Mouse (Mus musculus) intestine, embryonic 16.5 days (tissue): ENCODE measurements around the gene Tdrd12. TPM values are rescaled to one million over a fixed set of nuclear protein-coding genes. Genes with fewer than 3 reads are reported as not detected.

ENCODE experiments used
- ATAC-seq: fragments of 200-750 bp; cut with Nextera tagmentation; 2 replicates; pipeline ENCODE4 v1.8.0; 2017; ENCODE audit warnings: moderate TSS enrichment, moderate library complexity
- H3K27ac ChIP-seq: fragments of 300-500 bp; sonication (generic); 2 replicates; pipeline ENCODE4 v1.5.1; 2014; ENCODE audit warnings: mild to moderate bottlenecking, low read length
- H3K27me3 ChIP-seq: fragments of 300-500 bp; sonication (generic); replicated peaks from 2 replicates; pipeline ENCODE4 v1.6.1; 2014; ENCODE audit warnings: low read length, control low read depth, mixed read lengths; ENCODE audit not compliant: control insufficient read depth, insufficient read depth
- H3K36me3 ChIP-seq: fragments of 300-500 bp; sonication (generic); 2 replicates; pipeline ENCODE4 v1.6.1; 2014; ENCODE audit warnings: low read length, control low read depth; ENCODE audit not compliant: control insufficient read depth, insufficient read depth
- H3K4me1 ChIP-seq: fragments of 300-500 bp; sonication (generic); 2 replicates; pipeline ENCODE4 v1.6.1; 2014; ENCODE audit warnings: low read length, control low read depth, mixed read lengths; ENCODE audit not compliant: control insufficient read depth, insufficient read depth
- H3K4me2 ChIP-seq: fragments of 300-500 bp; sonication (generic); 2 replicates; pipeline ENCODE4 v1.6.1; 2014; ENCODE audit warnings: low read depth, low read length, control low read depth
- H3K4me3 ChIP-seq: fragments of 300-500 bp; sonication (generic); 2 replicates; pipeline ENCODE4 v1.5.1; 2014; ENCODE audit warnings: mild to moderate bottlenecking, low read length
- H3K9ac ChIP-seq: fragments of 300-500 bp; sonication (generic); 2 replicates; pipeline ENCODE4 v1.6.1; 2014; ENCODE audit warnings: low read depth, low read length
- H3K9me3 ChIP-seq: fragments of 300-500 bp; sonication (generic); 2 replicates; pipeline ENCODE4 v1.6.1; 2016; ENCODE audit warnings: low read length, control low read depth; ENCODE audit not compliant: control insufficient read depth
- WGBS: fragments of 180-500 bp; shearing (Covaris S2); extraction: QIAGEN DNeasy Blood & Tissue Kit; methylation state at CpG from one replicate; pipeline ENCODE4 v1.1.7; 2014; 5-methylcytosine and 5-hydroxymethylcytosine counted together
- polyA plus RNA-seq: library from polyadenylated mRNA; unstranded; fragments of >200 nt; fragmentation: Nextera tagmentation; extraction: Ambion mirVana; gene quantifications from 2 replicates; pipeline ENCODE4 v1.2.1, GENCODE M21; 2015

Gene Tdrd12
- polyA plus RNA-seq, 1 experiment from 2014 or later: 1.6 TPM

DNA sequence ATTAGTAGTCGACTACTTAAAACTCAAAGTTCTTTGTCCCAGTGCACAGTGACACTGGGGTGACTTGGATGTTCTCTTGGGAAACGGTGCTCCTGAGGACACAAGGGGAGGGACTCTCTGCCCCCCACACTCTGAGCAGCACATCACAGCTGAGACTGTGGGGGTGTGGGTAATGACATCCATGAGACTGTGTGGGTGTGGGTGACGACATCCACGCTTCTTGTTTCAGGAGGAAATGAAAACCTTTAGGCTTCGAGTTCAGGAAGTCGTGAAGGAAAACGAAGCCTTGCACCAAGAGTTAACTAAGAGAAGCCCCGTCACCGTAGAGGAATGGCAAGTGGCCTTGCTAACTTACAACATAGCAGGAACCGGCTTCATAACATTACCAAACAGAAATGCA, 114.5 kb downstream of the Tdrd12 start:
- no peaks in the 10 kb centered on the region for H3K27me3 ChIP-seq
- H3K9ac ChIP-seq: no peak overlapping the region
- no peaks in the 10 kb centered on the region for H3K4me1 ChIP-seq
- no peak for ATAC-seq
- 89% methylated on average over 10 of the region's 10 CpGs for WGBS
- H3K4me2 ChIP-seq: no peak overlapping the region
- peaks cover 11% of the 10 kb centered on the region; the same call in 1 of the 2 replicates for H3K36me3 ChIP-seq
- no peak overlapping the region for H3K27ac ChIP-seq
- no peak overlapping the region for H3K4me3 ChIP-seq
- H3K9me3 ChIP-seq: no peaks in the 10 kb centered on the region

Other genes starting within 250 kb of the Tdrd12 start
- gene Gpatch1, start 219.3 kb downstream of the Tdrd12 start, polyA plus RNA-seq: 14.8 and 15.3 TPM in 2 replicates
- 95.3 and 105 TPM in 2 replicates for gene Rhpn2, start 203.6 kb downstream of the Tdrd12 start, polyA plus RNA-seq
- gene Faap24, start 140.9 kb downstream of the Tdrd12 start, polyA plus RNA-seq: 21.1 and 22.5 TPM in 2 replicates
- gene Cep89, start 140.7 kb downstream of the Tdrd12 start, polyA plus RNA-seq: 41.4 and 45.0 TPM in 2 replicates
- gene Slc7a9, start 88.9 kb downstream of the Tdrd12 start, polyA plus RNA-seq: 126 and 165 TPM in 2 replicates
- 120 and 128 TPM in 2 replicates for gene Nudt19, start 18.6 kb upstream of the Tdrd12 start, polyA plus RNA-seq
- 0.04 and 0.09 TPM in 2 replicates for gene Rgs9bp, start 47.8 kb upstream of the Tdrd12 start, polyA plus RNA-seq
- 32.4 and 34.9 TPM in 2 replicates for gene Ankrd27, start 48.5 kb upstream of the Tdrd12 start, polyA plus RNA-seq
- gene Pdcd5, start 109.8 kb upstream of the Tdrd12 start, polyA plus RNA-seq: 170 and 184 TPM in 2 replicates
- gene Dpy19l3, start 216.7 kb upstream of the Tdrd12 start, polyA plus RNA-seq: 11.7 and 13.5 TPM in 2 replicates